Mouse (Mus musculus) MEL (cell line): ENCODE measurements around the gene Btbd17.

Experiments used
- BHLHE40 ChIP-seq: IDR thresholded peaks from 2 replicates; pipeline ENCODE4 v1.6.1; 2012; ENCODE audit warnings: low read depth, mild to moderate bottlenecking, inconsistent platforms, low read length, improper control_type of control experiment, borderline replicate concordance
- CHD2 ChIP-seq: IDR thresholded peaks from 2 replicates; pipeline ENCODE4 v1.6.1; 2011; ENCODE audit warnings: low read length, improper control_type of control experiment
- CTCF ChIP-seq, 3 experiments: IDR thresholded peaks in 2 of 3; conservative IDR thresholded peaks in 1 of 3; 2 replicates each; pipeline ENCODE4 v1.5.1; 2011 to 2012; ENCODE audit warnings: low read length in 3 of 3, low read depth in 2 of 3, mild to moderate bottlenecking in 2 of 3, improper control_type of control experiment in 1 of 3, inconsistent platforms in 1 of 3, mixed read lengths in 1 of 3, moderate library complexity in 1 of 3; ENCODE audit not compliant: control insufficient read depth in 1 of 3, insufficient read depth in 1 of 3, poor library complexity in 1 of 3, severe bottlenecking in 1 of 3
- EP300 ChIP-seq, 2 experiments: IDR thresholded peaks; 2 replicates each; pipeline ENCODE4 v1.6.1; 2011; ENCODE audit warnings: improper control_type of control experiment in 2 of 2, low read length in 2 of 2, low read depth in 1 of 2, mild to moderate bottlenecking in 1 of 2
- MAX ChIP-seq: IDR thresholded peaks from 2 replicates; pipeline ENCODE4 v1.6.1; 2011; ENCODE audit warnings: low read length, improper control_type of control experiment
- MEF2A ChIP-seq: IDR thresholded peaks from 2 replicates; pipeline ENCODE4 v1.6.1; 2014; ENCODE audit warnings: low read depth, mild to moderate bottlenecking, inconsistent platforms, low read length, improper control_type of control experiment; ENCODE audit not compliant: poor library complexity, insufficient replicate concordance, severe bottlenecking; ENCODE audit errors: extremely low read depth
- NELFE ChIP-seq: IDR thresholded peaks from 2 replicates; pipeline ENCODE4 v1.6.1; 2011; ENCODE audit warnings: low read depth, low read length, improper control_type of control experiment
- POLR2AphosphoS2 ChIP-seq: IDR thresholded peaks from 2 replicates; pipeline ENCODE4 v1.6.1; 2011; ENCODE audit warnings: low read length, improper control_type of control experiment
- USF1 ChIP-seq: IDR thresholded peaks from 2 replicates; pipeline ENCODE4 v1.6.1; 2014; ENCODE audit warnings: low read depth, mild to moderate bottlenecking, inconsistent platforms, low read length, improper control_type of control experiment, moderate library complexity

- TF ChIP-seq NELFE = no peak
- TF ChIP-seq USF1 = no peak
- TF ChIP-seq CTCF (IDR thresholded peaks at IDR 0.05 in 2 of 3, conservative IDR thresholded peaks at IDR 0.05 in 1 of 3; ENCODE audit: control insufficient read depth in 1 of 3, insufficient read depth in 1 of 3, low read depth in 2 of 3, low read length in 3 of 3, poor library complexity in 1 of 3, severe bottlenecking in 1 of 3) = no peak
- TF ChIP-seq EP300 (IDR thresholded peaks at IDR 0.05; ENCODE audit: low read depth in 1 of 2, low read length in 2 of 2) = no peak
- no peak for TF ChIP-seq MEF2A
- TF ChIP-seq MAX = no peak
- no peak for TF ChIP-seq BHLHE40
- TF ChIP-seq POLR2AphosphoS2 = no peak
- no peak for TF ChIP-seq CHD2
Measured at GRCm38 (mm10) chr11:114823199-114823725, 27.5 kb upstream of the Btbd17 start.
